7 mouse cellular contexts compared by ENCODE assay signal in genomic region chr17:67353796-67354450, GRCm38 (mm10). TPM values are rescaled to one million over a fixed set of nuclear protein-coding genes. Genes with fewer than 3 reads are reported as not detected.
A peak's percentile ranks its signal among the peaks of the same experiment; 100 is the strongest.
DNase-seq lines count a peak whose midpoint lies in the region; ATAC-seq and TF ChIP-seq lines count a peak whose summit lies in the region.

No protein-coding gene starts in this region.

- no peak; the same call in 1 of the 2 replicates for TF ChIP-seq POLR2A in spleen, adult 2 months (IDR thresholded peaks at IDR 0.05; ENCODE audit: low read depth, low read length)

- TF ChIP-seq CTCF in spleen, adult 2 months (IDR thresholded peaks at IDR 0.05; ENCODE audit: extremely low read depth, insufficient read depth, insufficient read length, insufficient replicate concordance) = no peak

- H3K4me3 ChIP-seq in spleen, adult 2 months (ENCODE audit: extremely low read depth, insufficient read depth, insufficient read length) = peak overlapping the region; percentile 52; the same call in 1 of the 2 replicates
- H3K4me3 ChIP-seq in heart, embryonic 12.5 days = peak overlapping the region; percentile 73

- H3K27me3 ChIP-seq in spleen, adult 2 months (ENCODE audit: control insufficient read depth, insufficient read depth, low read length) = peaks cover 14% of the 10 kb centered on the region
- H3K27me3 ChIP-seq in heart, embryonic 12.5 days (replicated peaks) = no peaks in the 10 kb centered on the region

- WGBS in spleen, adult 2 months = 2% methylated on average over 68 of the region's 68 CpGs
- under 1% methylated on average over 66 of the region's 68 CpGs for WGBS in heart, embryonic 12.5 days

- peak overlapping the region; percentile 93 for H3K4me2 ChIP-seq in heart, embryonic 12.5 days

- ATAC-seq in heart, embryonic 12.5 days (ENCODE audit: insufficient number of reproducible peaks, low FRiP score) = peak; percentile 60
- peak; percentile 10; the same call in 1 of the 2 replicates for ATAC-seq in megakaryocyte-erythroid progenitor cell, adult 5-6 weeks (replicated peaks; ENCODE audit: low FRiP score, low TSS enrichment, poor library complexity, severe bottlenecking)

- no peak for DNase-seq in spleen, adult 2 months (ENCODE audit: low read depth in 1 of 2, low spot score in 2 of 2)
- no peak for DNase-seq in spleen, postnatal 14 days (ENCODE audit: low spot score in 2 of 2)
- DNase-seq in embryo, embryonic 11 days = peak; percentile 68
- DNase-seq in kidney, postnatal 36 days = peak; percentile 38 to 71
- peak; percentile 71 for DNase-seq in testis, postnatal 10 days (ENCODE audit: low spot score)

- H3K9me3 ChIP-seq in heart, embryonic 12.5 days (replicated peaks) = no peaks in the 10 kb centered on the region

- no peaks in the 10 kb centered on the region for H3K36me3 ChIP-seq in spleen, adult 2 months (ENCODE audit: control insufficient read depth, insufficient read depth, low read length)
- no peaks in the 10 kb centered on the region for H3K36me3 ChIP-seq in heart, embryonic 12.5 days

- peak overlapping the region; percentile 82 for H3K9ac ChIP-seq in heart, embryonic 12.5 days

- H3K4me1 ChIP-seq in spleen, adult 2 months (ENCODE audit: control insufficient read depth, insufficient read depth, insufficient read length) = peaks cover 2% of the 10 kb centered on the region; the same call in 1 of the 2 replicates
- H3K4me1 ChIP-seq in heart, embryonic 12.5 days (replicated peaks) = peaks cover 8% of the 10 kb centered on the region; the same call in 1 of the 2 replicates

- peak overlapping the region; percentile 59 for H3K27ac ChIP-seq in spleen, adult 2 months (ENCODE audit: insufficient read depth, low read length)
- H3K27ac ChIP-seq in heart, embryonic 12.5 days (ENCODE audit: poor library complexity, severe bottlenecking) = peak overlapping the region; percentile 52

RNA-seq across cellular contexts. Expression of gene Ptprm, which starts 0.3 kb away (rescaled TPM):
- polyA plus RNA-seq in spleen, adult 2 months (2012; rRNA removed) = 3.6 and 5.0 TPM in 2 replicates
- 16.1 and 18.2 TPM in 2 replicates for polyA plus RNA-seq in heart, embryonic 12.5 days (2016; fragmentation: Nextera tagmentation; extraction: Ambion mirVana)
- total RNA-seq in megakaryocyte-erythroid progenitor cell, adult 5-6 weeks (2014; fragmentation: Nextera tagmentation) = not detected in 2 replicates
- total RNA-seq in megakaryocyte-erythroid progenitor cell, adult 5-6 weeks (2017) = not detected in 2 replicates

Comparison
In these comparisons a context has a peak if more than half of its experiments do, and no peak if none do; other contexts are left out.
1. DNase-seq: peak in embryo, embryonic 11 days (single experiment), kidney, postnatal 36 days (2 of 2) and testis, postnatal 10 days (single experiment); none in spleen, adult 2 months (0 of 2) and spleen, postnatal 14 days (0 of 2).